Mouse (Mus musculus) liver, postnatal 0 days (tissue): Measurements from ENCODE around the gene Rwdd2b.

Source experiments
- CTCF ChIP-seq: sonication (generic); IDR thresholded peaks from 2 replicates; pipeline ENCODE4 v1.5.1; 2016; ENCODE audit warnings: antibody characterized with exemption, low read depth
- EP300 ChIP-seq: IDR thresholded peaks from 2 replicates; pipeline ENCODE4 v1.6.1; 2016; ENCODE audit warnings: antibody characterized with exemption, low read depth, mild to moderate bottlenecking

DNA sequence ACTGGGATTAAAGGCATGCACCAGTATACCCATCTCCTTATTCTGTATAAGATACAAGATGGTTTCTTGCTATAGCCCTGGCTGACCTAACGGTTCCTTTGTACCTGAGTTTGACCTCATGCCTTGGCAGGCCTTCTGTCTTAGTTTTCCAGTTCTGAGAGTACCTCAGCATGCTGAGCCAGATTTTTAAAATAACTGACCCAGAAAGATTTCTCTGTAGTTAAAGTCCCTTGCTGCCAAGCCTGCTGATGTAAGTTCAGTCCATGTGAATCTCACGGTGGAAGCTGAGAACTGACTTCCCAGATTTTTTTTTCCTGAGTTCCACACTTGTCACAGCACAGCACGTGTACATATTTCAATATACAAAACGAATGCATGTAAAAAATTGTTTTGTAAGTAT lies 30.2 kb upstream of the Rwdd2b start:
- no peak for TF ChIP-seq CTCF
- no peak for TF ChIP-seq EP300
